Mouse (Mus musculus) testis, adult 2 months (tissue): ENCODE measurements around the gene Ccnb1ip1.

ENCODE experiments used
- CTCF ChIP-seq: fragments of 200-500 bp; IDR thresholded peaks from 2 replicates; pipeline ENCODE4 v1.5.1; 2012; ENCODE audit warnings: low read depth, mild to moderate bottlenecking, inconsistent platforms, low read length, moderate library complexity; ENCODE audit not compliant: control insufficient read depth, insufficient read depth, insufficient replicate concordance
- POLR2A ChIP-seq: fragments of 200-500 bp; IDR thresholded peaks from 2 replicates; pipeline ENCODE4 v1.6.1; 2012; ENCODE audit warnings: low read depth, mild to moderate bottlenecking, inconsistent platforms, low read length, moderate library complexity; ENCODE audit not compliant: control insufficient read depth

DNA sequence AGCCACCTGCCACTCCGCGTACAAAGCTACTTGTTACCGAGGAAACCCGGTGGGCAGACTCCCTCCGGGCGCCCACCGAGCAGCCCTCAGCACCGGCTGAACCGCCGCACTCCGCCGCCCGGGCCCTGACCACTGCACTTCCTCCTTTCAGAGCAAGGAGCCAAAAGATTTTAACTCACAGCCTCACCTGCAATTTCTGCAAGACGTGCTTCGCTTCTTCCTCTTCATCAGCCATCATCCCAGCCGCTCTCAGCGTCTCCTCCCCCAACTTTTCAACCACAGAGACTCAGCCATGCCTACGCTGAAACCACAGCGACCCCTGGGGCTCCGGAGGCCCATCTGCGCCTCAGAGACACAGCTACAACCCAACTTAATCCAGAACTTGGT, 22.3 kb downstream of the Ccnb1ip1 start, which contains the start of gene Ttc5:
- TF ChIP-seq CTCF, result peak; percentile 94
- TF ChIP-seq POLR2A, result no peak
